Mouse (Mus musculus) liver, adult (tissue): ENCODE data around the gene Gm20388.

Experiments used
- GATA4 ChIP-seq: IDR thresholded peaks from 2 replicates; pipeline ENCODE4 v1.6.1; 2014; ENCODE audit warnings: mild to moderate bottlenecking, low read length; ENCODE audit not compliant: insufficient replicate concordance

Gene Gm20388

GRCm38 (mm10) chr8:123624702-123625101 lies 3714.1 kb downstream of the Gm20388 start:
- no peak for TF ChIP-seq GATA4

- no peak for TF ChIP-seq GATA4
Measured at GRCm38 (mm10) chr8:123625717-123626116, 3715.1 kb downstream of the Gm20388 start.

- TF ChIP-seq GATA4 = no peak
Measured at GRCm38 (mm10) chr8:123627410-123628147, 3716.9 kb downstream of the Gm20388 start.

GRCm38 (mm10) chr8:123628253-123628967 lies 3717.8 kb downstream of the Gm20388 start:
- TF ChIP-seq GATA4 = no peak

DNA sequence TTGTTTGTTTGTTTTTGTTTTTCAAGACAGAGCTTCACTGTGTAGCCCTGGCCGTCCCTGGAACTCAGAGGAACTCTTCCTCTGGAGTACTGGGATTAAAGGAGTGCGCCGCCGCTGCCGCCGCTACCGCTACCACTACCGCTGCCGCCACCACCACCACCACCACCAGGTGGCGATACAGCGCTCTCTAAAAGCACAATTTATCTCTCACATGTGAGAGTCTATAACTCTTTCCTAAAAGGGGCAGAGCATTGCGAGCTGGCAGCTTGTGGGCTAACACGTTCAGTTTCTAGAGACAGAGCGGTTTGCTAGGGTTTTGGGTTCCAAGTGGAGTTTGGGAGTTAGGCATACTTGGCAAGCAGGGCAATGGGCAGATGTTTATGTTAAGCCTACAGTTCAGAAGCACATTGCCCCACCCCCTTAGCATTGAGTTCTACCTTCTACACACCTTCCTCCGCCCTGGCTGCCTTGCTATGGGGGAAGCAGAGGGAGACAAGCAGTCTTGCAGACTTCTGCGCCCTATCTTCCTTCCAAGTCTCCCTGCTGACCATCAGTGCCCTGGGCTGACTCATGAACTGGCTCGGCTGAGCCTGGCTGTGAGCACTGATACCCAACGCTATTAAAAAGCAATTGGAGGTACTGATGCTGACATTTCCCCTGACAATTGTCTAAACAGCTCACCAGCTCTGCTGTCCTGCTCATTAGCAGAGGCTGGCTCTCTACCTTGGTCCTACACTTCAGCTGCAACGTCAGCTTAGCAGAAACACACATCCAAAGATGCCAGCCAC lies 3718.5 kb downstream of the Gm20388 start:
- no peak for TF ChIP-seq GATA4

GRCm38 (mm10) chr8:123630058-123630457 lies 3719.4 kb downstream of the Gm20388 start:
- no peak for TF ChIP-seq GATA4

DNA sequence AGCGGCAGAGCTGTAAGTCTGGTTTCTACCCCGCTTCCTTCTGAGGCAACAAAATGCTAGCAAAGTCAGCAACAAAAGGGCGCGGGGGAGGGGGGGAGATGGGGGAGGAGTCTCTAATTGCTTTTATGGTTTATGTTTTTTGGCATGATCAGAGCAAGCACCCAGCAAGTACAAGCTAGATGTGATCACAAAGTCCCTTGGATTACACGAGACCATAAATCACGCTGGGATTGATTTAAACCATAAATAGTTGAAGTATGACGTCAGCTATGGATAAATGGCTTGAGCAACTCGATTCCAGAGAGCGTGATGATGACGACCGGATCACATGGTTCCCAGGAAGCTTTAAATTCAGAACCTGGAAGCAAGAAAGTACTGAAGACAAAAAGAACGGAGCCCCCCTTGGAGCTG lies 3720.2 kb downstream of the Gm20388 start:
- TF ChIP-seq GATA4 = no peak

DNA sequence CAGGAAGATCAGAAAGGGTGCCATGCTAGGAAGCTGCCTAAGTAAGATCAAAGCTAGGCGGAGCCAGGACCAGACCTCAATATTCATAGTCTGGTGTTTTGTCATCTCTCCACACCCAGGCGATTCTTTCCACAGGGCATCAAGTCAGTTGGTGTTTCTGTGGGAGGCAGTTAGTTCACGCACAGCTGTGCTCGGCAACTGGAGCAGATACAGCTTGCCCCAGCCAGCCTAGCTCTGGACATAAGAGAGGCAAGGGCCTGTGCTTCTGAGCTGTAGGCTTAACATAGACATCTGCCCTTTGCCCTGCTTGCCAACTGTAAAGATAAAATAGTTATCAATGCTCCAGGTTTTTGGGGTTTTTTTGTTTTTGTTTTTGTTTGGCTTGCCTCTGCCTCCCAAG lies 3721.6 kb downstream of the Gm20388 start:
- no peak for TF ChIP-seq GATA4

GRCm38 (mm10) chr8:123633801-123634200 lies 3723.2 kb downstream of the Gm20388 start:
- TF ChIP-seq GATA4 = no peak

GRCm38 (mm10) chr8:123634395-123635131 lies 3723.9 kb downstream of the Gm20388 start:
- TF ChIP-seq GATA4 = no peak

GRCm38 (mm10) chr8:123635671-123636070 lies 3725.0 kb downstream of the Gm20388 start:
- no peak for TF ChIP-seq GATA4

DNA sequence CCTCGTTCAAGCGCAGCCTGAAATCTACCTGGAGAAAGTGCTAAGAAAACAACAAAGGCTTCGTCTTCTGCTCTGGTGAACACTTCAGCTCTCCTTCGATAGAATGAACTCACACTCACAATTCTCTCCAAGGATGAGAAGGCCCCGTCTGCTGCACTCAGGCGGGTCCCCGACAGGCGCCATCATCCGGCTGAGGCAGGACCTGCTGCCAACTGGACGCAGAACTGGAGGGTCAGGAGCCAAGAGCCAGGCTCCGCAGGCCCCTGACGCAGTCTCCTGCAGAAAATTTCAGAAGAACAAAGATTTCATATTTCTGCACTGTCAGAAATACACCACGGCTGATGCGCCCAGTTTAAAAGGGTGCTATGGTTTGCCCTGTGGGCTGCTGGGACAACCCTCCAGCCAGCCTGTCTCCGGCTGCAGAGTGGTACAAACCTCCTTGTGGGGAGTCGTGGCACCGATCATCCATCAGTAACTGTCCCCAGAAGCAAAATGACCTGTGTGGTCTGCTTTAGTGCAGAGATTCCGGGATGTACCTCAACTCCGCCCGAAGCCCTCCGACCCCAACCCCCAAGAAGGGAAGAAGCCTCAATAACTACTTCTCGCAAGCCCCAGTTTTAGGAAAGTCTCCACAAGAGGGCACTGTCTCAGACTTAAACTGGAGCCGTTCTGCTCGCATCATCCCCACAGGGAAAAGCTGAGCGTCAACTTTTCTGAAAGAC lies 3732.8 kb downstream of the Gm20388 start:
- no peak for TF ChIP-seq GATA4

DNA sequence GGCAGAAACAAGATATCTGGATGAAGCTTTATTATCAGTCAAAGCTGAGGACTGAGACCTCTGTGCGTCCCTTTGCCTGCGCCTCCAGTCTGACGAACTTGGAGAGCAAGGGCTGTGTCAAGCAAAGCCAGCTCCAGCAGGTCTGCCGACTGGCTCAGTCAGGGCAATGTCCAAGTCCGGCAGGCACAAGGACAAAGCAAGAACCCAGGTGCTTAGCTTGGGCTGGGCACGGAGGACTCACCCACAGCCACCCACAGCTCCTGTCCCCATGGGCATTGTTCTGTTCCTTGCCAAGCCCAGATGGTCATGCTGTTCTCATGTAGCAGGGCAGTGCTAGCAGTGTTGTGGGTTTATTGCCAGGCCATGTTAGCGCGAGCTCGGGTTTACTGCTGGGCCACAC lies 3734.6 kb downstream of the Gm20388 start:
- no peak for TF ChIP-seq GATA4
